Mouse (Mus musculus): Measurements from ENCODE around the gene 1700001O22Rik. TPM values are rescaled to one million over a fixed set of nuclear protein-coding genes. Genes with fewer than 3 reads are reported as not detected.

1700001O22Rik gene
- total and polyA plus RNA-seq, 2 experiments from 2014 or later: 1.8 to 2.4 TPM

DNA sequence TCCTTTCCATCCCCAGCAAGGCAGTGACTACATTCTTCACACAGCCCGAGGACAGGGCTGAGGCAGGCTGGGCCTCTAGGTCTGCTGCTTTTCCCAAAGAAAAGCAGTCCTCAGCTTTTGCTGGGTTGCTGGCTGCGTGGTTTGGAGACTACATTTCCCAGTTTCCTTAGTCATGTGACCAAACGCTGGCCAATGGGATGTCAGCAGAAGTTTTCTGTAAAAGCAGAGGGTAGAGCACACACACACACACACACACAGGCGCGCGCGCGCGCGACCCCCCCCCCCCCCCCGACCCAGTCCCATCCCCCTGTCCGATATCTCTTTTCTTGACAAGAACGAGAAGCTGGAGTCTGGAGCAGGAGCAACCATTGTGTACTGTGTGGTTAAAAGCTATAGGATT is 20.1 kb downstream of the 1700001O22Rik start:
- Histone ChIP-seq H3K4me2 (ENCODE audit: low read depth, low read length) (peak overlapping the region; percentile 39), H3K36me3 (ENCODE audit: insufficient read depth, low read length) (no peaks in the 10 kb centered on the region), H3K4me1 (ENCODE audit: insufficient read depth, low read length) (peaks cover 8% of the 10 kb centered on the region; the same call in 1 of the 2 replicates), H3K4me3 (ENCODE audit: low read length) (peak overlapping the region; percentile 0; the same call in 1 of the 2 replicates), H3K9me3 (ENCODE audit: low read length) (no peaks in the 10 kb centered on the region), H3K9ac (replicated peaks; ENCODE audit: low read length) (no peak overlapping the region), H3K27me3 (ENCODE audit: insufficient read depth, low read length) (no peaks in the 10 kb centered on the region), H3K27ac (no peak overlapping the region)
- 0% methylated on average over 13 of the region's 13 CpGs for WGBS
- peak; percentile 83 for DNase-seq (ENCODE audit: low spot score)
- ATAC-seq: peak; percentile 73
- no peak for TF ChIP-seq CTCF (IDR thresholded peaks at IDR 0.05; ENCODE audit: low read depth)

DNA sequence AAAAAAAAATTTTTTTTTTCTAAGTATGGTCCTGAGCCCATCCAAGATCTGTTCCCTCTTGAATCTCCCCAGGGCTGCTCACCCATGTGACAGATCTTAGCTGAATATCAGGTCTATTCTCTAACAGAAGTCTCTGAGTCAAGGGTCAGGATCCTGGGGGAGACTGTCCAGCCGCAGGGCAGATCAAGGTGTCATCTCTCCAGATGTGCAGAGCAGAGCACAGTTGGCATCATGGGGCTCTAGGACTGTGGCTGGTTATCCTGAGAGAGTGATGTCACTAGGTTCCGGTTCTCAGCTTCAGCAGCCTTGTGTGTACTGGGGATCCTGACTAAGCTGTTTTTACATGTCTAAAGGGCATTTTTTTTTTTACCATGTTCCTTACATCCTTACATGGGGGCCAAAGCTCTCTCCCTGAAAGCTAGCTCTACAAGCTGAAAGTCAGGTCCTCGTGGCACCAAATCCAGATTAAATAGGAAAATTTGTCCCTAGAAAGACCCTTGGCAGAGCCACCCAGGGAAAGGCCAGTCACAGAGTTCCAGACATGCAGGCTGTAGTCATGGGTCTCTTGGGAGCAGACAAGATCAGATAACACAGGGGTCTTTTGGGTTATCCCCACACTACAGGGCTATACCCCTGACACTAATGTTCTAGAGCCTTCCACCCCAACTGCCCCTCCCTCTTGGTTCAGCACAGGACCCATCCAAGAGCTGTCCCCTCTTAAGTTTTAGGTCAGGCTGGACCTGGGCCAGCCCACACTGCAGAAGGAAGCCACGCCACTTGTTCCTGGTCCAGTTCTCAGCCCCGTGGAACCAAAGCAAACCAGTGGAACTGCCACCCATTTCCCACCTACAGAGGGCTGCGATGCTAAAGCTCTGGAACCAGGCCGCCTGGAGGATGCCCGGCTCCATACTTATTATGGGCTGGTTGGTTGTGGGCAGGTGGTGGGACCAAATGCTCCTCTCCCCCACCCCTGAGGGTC is 20.9 kb downstream of the 1700001O22Rik start:
- no peak for TF ChIP-seq CTCF (IDR thresholded peaks at IDR 0.05; ENCODE audit: low read depth)
- no peaks in the 10 kb centered on the region for H3K36me3 ChIP-seq (ENCODE audit: insufficient read depth, low read length)
- DNase-seq (ENCODE audit: low spot score) (no peak), ATAC-seq (no peak; the same call in 1 of the 2 replicates)
- H3K4me3 ChIP-seq (ENCODE audit: low read length): no peak overlapping the region
- H3K4me2 ChIP-seq (ENCODE audit: low read depth, low read length): peak overlapping the region; percentile 39
- H3K4me1 ChIP-seq (ENCODE audit: insufficient read depth, low read length): peaks cover 8% of the 10 kb centered on the region; the same call in 1 of the 2 replicates
- WGBS: 71% methylated on average over 8 of the region's 8 CpGs
- no peaks in the 10 kb centered on the region for H3K9me3 ChIP-seq (ENCODE audit: low read length)
- H3K9ac ChIP-seq (replicated peaks; ENCODE audit: low read length): no peak overlapping the region
- no peaks in the 10 kb centered on the region for H3K27me3 ChIP-seq (ENCODE audit: insufficient read depth, low read length)
- H3K27ac ChIP-seq: no peak overlapping the region

DNA sequence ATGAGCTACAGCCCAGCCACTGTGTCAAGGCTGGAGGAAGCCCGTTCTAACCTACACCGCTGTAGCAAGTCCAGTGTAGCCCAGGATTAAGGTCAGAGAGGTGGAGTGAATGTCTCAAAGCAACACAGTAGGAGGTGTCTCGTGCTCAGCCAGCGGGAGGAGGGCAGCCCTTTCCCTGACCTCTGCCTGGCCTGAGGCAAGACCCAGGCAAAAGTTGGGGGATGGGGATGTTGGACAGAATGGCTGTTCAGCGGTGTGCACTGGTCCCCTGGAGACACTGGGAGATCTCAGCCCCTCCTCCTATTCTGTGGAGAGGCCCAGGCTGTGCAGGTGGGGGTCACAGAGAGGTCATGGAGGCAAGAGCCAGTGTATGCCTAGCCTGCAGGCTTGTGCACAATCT is 24.2 kb downstream of the 1700001O22Rik start:
- no peak overlapping the region for H3K9ac ChIP-seq (replicated peaks; ENCODE audit: low read length)
- ATAC-seq (no peak), DNase-seq (ENCODE audit: low spot score) (no peak)
- no peaks in the 10 kb centered on the region for H3K27me3 ChIP-seq (ENCODE audit: insufficient read depth, low read length)
- no peak overlapping the region for H3K27ac ChIP-seq
- TF ChIP-seq CTCF (IDR thresholded peaks at IDR 0.05; ENCODE audit: low read depth): no peak
- H3K36me3 ChIP-seq (ENCODE audit: insufficient read depth, low read length): no peaks in the 10 kb centered on the region
- 11% methylated on average over 5 of the region's 5 CpGs for WGBS
- H3K4me3 ChIP-seq (ENCODE audit: low read length): no peak overlapping the region
- no peaks in the 10 kb centered on the region for H3K9me3 ChIP-seq (ENCODE audit: low read length)
- H3K4me1 ChIP-seq (ENCODE audit: insufficient read depth, low read length): 0 out of 2 replicates have a peak, but pooled peaks cover 1% of the 10 kb centered on the region
- no peak overlapping the region for H3K4me2 ChIP-seq (ENCODE audit: low read depth, low read length)

DNA sequence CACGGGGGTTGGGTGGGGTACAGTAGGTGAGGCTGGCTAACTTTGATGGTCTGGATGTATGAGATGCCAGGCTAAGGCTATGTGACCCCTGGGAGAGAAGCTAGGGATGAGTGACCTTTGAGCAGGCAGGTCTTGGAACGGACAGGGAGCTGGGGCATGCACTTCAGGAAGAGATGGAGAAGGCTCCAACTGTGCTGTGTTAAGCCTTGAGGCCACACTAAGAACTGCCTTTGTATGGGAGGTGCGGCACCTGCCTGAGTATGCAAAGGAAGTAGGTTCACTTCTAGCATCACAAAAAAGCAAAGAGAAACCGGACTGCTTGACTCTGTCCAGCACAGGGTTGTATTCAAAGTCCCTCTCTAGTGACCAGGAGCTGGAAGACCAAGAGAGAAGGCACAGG is 25.2 kb downstream of the 1700001O22Rik start:
- peaks cover 3% of the 10 kb centered on the region; the same call in 1 of the 2 replicates for H3K4me1 ChIP-seq (ENCODE audit: insufficient read depth, low read length)
- no peak overlapping the region for H3K27ac ChIP-seq
- no peak overlapping the region for H3K4me3 ChIP-seq (ENCODE audit: low read length)
- 75% methylated on average over 4 of the region's 4 CpGs for WGBS
- DNase-seq (ENCODE audit: low spot score) (no peak), ATAC-seq (no peak)
- no peaks in the 10 kb centered on the region for H3K36me3 ChIP-seq (ENCODE audit: insufficient read depth, low read length)
- no peaks in the 10 kb centered on the region for H3K27me3 ChIP-seq (ENCODE audit: insufficient read depth, low read length)
- H3K4me2 ChIP-seq (ENCODE audit: low read depth, low read length): no peak overlapping the region
- no peaks in the 10 kb centered on the region for H3K9me3 ChIP-seq (ENCODE audit: low read length)
- no peak overlapping the region for H3K9ac ChIP-seq (replicated peaks; ENCODE audit: low read length)
- no peak for TF ChIP-seq CTCF (IDR thresholded peaks at IDR 0.05; ENCODE audit: low read depth)

DNA sequence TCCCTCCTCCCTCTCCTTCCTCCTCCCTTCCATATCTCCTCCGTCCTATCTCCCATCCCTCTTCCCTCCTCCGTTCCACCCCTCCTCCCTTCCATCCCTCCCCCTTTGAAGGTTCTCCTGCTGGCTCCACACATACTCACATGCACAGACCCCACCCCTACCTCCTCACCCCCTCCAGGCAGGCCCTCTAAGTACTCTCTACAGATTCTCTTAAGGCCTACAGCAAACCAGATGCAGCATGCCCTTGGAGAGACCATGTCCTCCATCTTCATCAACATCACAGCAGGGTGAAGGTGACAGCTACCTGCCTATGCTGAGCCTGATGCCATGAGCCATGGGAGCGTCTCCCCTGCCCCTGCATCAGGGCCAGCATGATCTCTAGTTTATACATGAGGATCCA is 26.2 kb downstream of the 1700001O22Rik start:
- TF ChIP-seq CTCF (IDR thresholded peaks at IDR 0.05; ENCODE audit: low read depth): no peak
- 84% methylated on average over 3 of the region's 3 CpGs for WGBS
- Histone ChIP-seq H3K36me3 (ENCODE audit: insufficient read depth, low read length) (no peaks in the 10 kb centered on the region), H3K9me3 (ENCODE audit: low read length) (no peaks in the 10 kb centered on the region), H3K27me3 (ENCODE audit: insufficient read depth, low read length) (no peaks in the 10 kb centered on the region), H3K4me1 (ENCODE audit: insufficient read depth, low read length) (peaks cover 3% of the 10 kb centered on the region; the same call in 1 of the 2 replicates), H3K27ac (no peak overlapping the region), H3K4me2 (ENCODE audit: low read depth, low read length) (no peak overlapping the region), H3K4me3 (ENCODE audit: low read length) (no peak overlapping the region), H3K9ac (replicated peaks; ENCODE audit: low read length) (no peak overlapping the region)
- ATAC-seq (no peak), DNase-seq (ENCODE audit: low spot score) (no peak)

DNA sequence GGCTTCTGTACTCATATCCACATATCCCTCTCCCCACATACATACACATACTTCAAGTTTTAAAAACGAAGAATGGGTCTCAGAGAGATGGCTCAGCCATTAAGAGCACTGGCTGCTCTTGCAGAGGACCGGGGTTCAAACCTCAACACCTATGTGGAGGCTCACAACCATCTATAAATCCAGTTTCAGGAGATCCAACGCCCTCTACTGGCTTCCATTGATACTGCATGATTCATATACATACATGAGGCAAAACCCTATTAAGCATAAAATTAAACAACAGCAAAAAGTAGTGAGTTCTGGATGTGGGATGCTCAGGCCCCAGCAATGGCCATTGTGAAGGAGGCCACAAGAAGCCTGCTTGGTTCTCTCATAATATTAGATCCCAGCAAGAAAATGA is 27.5 kb downstream of the 1700001O22Rik start:
- Histone ChIP-seq H3K27ac (no peak overlapping the region), H3K4me1 (ENCODE audit: insufficient read depth, low read length) (peaks cover 16% of the 10 kb centered on the region), H3K9ac (replicated peaks; ENCODE audit: low read length) (no peak overlapping the region), H3K4me3 (ENCODE audit: low read length) (no peak overlapping the region), H3K36me3 (ENCODE audit: insufficient read depth, low read length) (no peaks in the 10 kb centered on the region), H3K9me3 (ENCODE audit: low read length) (no peaks in the 10 kb centered on the region), H3K27me3 (ENCODE audit: insufficient read depth, low read length) (no peaks in the 10 kb centered on the region), H3K4me2 (ENCODE audit: low read depth, low read length) (no peak overlapping the region)
- ATAC-seq (no peak), DNase-seq (ENCODE audit: low spot score) (no peak)
- WGBS: 57% methylated on average over 3 of the region's 3 CpGs
- peak; percentile 39 for TF ChIP-seq CTCF (IDR thresholded peaks at IDR 0.05; ENCODE audit: low read depth)

Data from hindbrain, postnatal 0 days (tissue).